In the genomic region with DNA sequence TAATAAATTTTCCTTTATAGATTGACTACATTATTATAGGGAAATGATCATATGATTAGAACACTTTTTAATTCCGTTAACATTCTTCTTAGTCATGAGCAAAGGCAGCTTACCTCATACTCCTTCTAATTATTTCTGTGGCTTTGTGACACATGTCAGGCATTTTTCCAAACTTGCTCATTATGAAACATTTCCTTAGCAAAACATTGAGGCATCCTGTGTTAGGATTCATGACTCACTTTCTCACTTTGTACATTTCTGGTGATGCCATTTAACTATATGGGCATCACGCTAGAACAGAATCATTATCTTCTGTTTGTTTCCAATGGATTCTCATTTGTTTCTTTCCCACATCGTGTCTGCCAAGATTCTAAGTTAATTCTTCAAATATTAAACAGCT, we compare ENCODE assay signal across 20 mouse cellular contexts.
"Had no signal": no experiment of that assay in that cellular context is flagged by ENCODE, and none has a peak within 500 bp of the region (broad histone marks: within the 10 kb centered on the region; RNA-seq: fewer than 3 reads in every experiment).

No protein-coding gene starts in this region.

- H3K27me3 ChIP-seq: kidney, embryonic 15.5 days; limb, embryonic 12.5 days; limb, embryonic 15.5 days; midbrain, embryonic 12.5 days; midbrain, embryonic 15.5 days; neural tube, embryonic 12.5 days; neural tube, embryonic 15.5 days had no signal

- H3K9ac ChIP-seq: kidney, embryonic 15.5 days; limb, embryonic 12.5 days; limb, embryonic 15.5 days; liver, embryonic 14.5 days; liver, postnatal 0 days; lung, embryonic 14.5 days; midbrain, embryonic 12.5 days; midbrain, embryonic 15.5 days; neural tube, embryonic 12.5 days; neural tube, embryonic 15.5 days had no signal

- H3K36me3 ChIP-seq: kidney, embryonic 15.5 days; limb, embryonic 12.5 days; limb, embryonic 15.5 days; midbrain, embryonic 12.5 days; midbrain, embryonic 15.5 days; neural tube, embryonic 12.5 days; neural tube, embryonic 15.5 days had no signal

- H3K4me3 ChIP-seq: kidney, embryonic 15.5 days; limb, embryonic 12.5 days; limb, embryonic 15.5 days; midbrain, embryonic 12.5 days; midbrain, embryonic 15.5 days; neural tube, embryonic 12.5 days; neural tube, embryonic 15.5 days had no signal

- DNase-seq: kidney, adult 8-10 months; kidney, postnatal 10 days; kidney, postnatal 36 days; left cerebral cortex, postnatal 4 days; liver, postnatal 0 days; lung, embryonic 14.5 days; right cerebral cortex, postnatal 4 days; thymus, adult 2 months; thymus, postnatal 14 days; thymus, postnatal 4 days had no signal

- H3K4me1 ChIP-seq: kidney, embryonic 15.5 days; limb, embryonic 15.5 days; midbrain, embryonic 12.5 days; midbrain, embryonic 15.5 days; neural tube, embryonic 12.5 days; neural tube, embryonic 15.5 days had no signal

- H3K27ac ChIP-seq: kidney, embryonic 15.5 days; limb, embryonic 12.5 days; limb, embryonic 15.5 days; liver, embryonic 14.5 days; macrophage; midbrain, embryonic 12.5 days; midbrain, embryonic 15.5 days; neural tube, embryonic 12.5 days; neural tube, embryonic 15.5 days; stomach, postnatal 0 days had no signal
